Mouse (Mus musculus): ENCODE measurements around the gene Hist1h4c.
"Not testable (repeated sequence)": the region's sequence is repeated elsewhere in the genome, so short reads cannot be mapped to it uniquely, and the experiment has no call there.

DNA sequence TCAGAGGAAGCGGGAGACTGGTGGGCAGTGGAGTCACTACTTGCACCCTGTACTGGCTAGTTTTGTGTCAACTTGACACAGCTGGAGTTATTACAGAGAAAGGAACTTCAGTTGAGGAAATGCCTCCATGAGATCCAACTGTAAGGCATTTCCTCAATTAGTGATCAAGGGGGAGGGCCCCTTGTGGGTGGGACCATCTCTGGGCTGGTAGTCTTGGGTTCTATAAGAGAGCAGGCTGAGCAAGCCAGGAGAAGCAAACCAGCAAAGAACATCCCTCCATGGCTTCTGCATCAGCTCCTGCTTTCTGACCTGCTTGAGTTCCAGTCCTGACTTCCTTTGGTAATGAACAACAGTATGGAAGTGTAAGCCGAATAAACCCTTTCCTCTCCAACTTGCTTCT is 4.5 kb upstream of the Hist1h4c start:
- TF ChIP-seq CTCF (IDR thresholded peaks at IDR 0.05; ENCODE audit: control insufficient read depth, insufficient read depth, low read length); POLR2A (IDR thresholded peaks at IDR 0.05; ENCODE audit: borderline replicate concordance, control insufficient read depth, low read depth, low read length): not testable (repeated sequence)

Measured in bone marrow, adult 2 months (tissue).